ENCODE assay signal across 8 mouse cellular contexts in the genomic region with DNA sequence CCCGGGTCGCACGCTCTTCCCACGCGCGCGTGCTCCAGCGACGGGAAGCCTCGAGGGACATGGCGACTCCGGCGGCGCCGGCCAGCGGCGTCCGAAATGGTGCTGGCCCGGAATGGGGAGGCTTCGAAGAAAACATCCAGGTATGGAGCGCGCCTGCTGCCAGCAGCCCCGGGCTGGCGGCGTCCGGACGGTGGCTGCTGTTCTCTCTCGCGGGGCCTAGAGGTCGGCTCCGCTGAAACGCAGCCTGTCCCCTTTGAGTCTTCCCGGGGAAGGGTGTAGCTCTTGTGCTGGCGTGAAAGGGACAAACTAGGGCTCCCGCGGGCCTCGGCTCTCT. TPM values are rescaled to one million over a fixed set of nuclear protein-coding genes. Genes with fewer than 3 reads are reported as not detected.
A peak's percentile ranks its signal among the peaks of the same experiment; 100 is the strongest.
DNase-seq lines count a peak whose midpoint lies in the region; ATAC-seq and TF ChIP-seq lines count a peak whose summit lies in the region.

No protein-coding gene starts in this region.

- H3K9ac ChIP-seq in liver, embryonic 11.5 days (ENCODE audit: low read depth, low read length): peak overlapping the region; percentile 92

- no peak for DNase-seq in cerebellum, adult 11 months
- DNase-seq in spleen, adult 2 months (ENCODE audit: low read depth in 1 of 2, low spot score in 2 of 2): no peak
- DNase-seq in spleen, adult 12 weeks (ENCODE audit: low spot score): no peak
- no peak for DNase-seq in liver, embryonic 11.5 days (ENCODE audit: low spot score)
- no peak for DNase-seq in gastrocnemius, adult 18-20 months (ENCODE audit: low spot score)
- DNase-seq in cerebellum, postnatal 14 days: no peak

- no peaks in the 10 kb centered on the region for H3K9me3 ChIP-seq in liver, embryonic 11.5 days (ENCODE audit: control insufficient read depth, low read length)

- H3K4me3 ChIP-seq in spleen, adult 2 months (ENCODE audit: extremely low read depth, insufficient read depth, insufficient read length): peak overlapping the region; percentile 96
- H3K4me3 ChIP-seq in liver, embryonic 11.5 days (ENCODE audit: low read depth, low read length): peak overlapping the region; percentile 95

- under 1% methylated on average over 37 of the region's 37 CpGs for WGBS in spleen, adult 2 months
- under 1% methylated on average over 37 of the region's 37 CpGs for WGBS in liver, embryonic 11.5 days

- H3K27ac ChIP-seq in spleen, adult 2 months (ENCODE audit: insufficient read depth, low read length): peak overlapping the region; percentile 79
- peak overlapping the region; percentile 69 for H3K27ac ChIP-seq in liver, embryonic 11.5 days (ENCODE audit: low read depth, low read length)

- ATAC-seq in cerebellum, adult (ENCODE audit: insufficient number of reproducible peaks, low FRiP score, low TSS enrichment): peak; percentile 38; the same call in 1 of the 2 replicates
- ATAC-seq in liver, embryonic 11.5 days (replicated peaks; ENCODE audit: low FRiP score): peak; percentile 44
- ATAC-seq in activated CD4-positive, CD25-positive, alpha-beta regulatory T cell, adult 4 months: no peak

- no peaks in the 10 kb centered on the region for H3K27me3 ChIP-seq in spleen, adult 2 months (ENCODE audit: control insufficient read depth, insufficient read depth, low read length)
- no peaks in the 10 kb centered on the region for H3K27me3 ChIP-seq in liver, embryonic 11.5 days (replicated peaks; ENCODE audit: control insufficient read depth, insufficient read depth, low read length)

- peaks cover 49% of the 10 kb centered on the region for H3K36me3 ChIP-seq in spleen, adult 2 months (ENCODE audit: control insufficient read depth, insufficient read depth, low read length)
- H3K36me3 ChIP-seq in liver, embryonic 11.5 days (ENCODE audit: control insufficient read depth, insufficient read depth, low read length): peaks cover 56% of the 10 kb centered on the region

- no peak for TF ChIP-seq CTCF in spleen, adult 2 months (IDR thresholded peaks at IDR 0.05; ENCODE audit: extremely low read depth, insufficient read depth, insufficient read length, insufficient replicate concordance)

- H3K4me2 ChIP-seq in liver, embryonic 11.5 days: peak overlapping the region; percentile 87

- H3K4me1 ChIP-seq in spleen, adult 2 months (ENCODE audit: control insufficient read depth, insufficient read depth, insufficient read length): peaks cover 7% of the 10 kb centered on the region; the same call in 1 of the 2 replicates
- peaks cover 19% of the 10 kb centered on the region for H3K4me1 ChIP-seq in liver, embryonic 11.5 days (replicated peaks; ENCODE audit: control insufficient read depth, insufficient read depth, low read length)

- no peak; the same call in 1 of the 2 replicates for TF ChIP-seq POLR2A in spleen, adult 2 months (IDR thresholded peaks at IDR 0.05; ENCODE audit: low read depth, low read length)

RNA-seq across cellular contexts. Expression of a gene that starts 0.3 kb away (rescaled TPM):
- 128 and 138 TPM in 2 replicates for polyA plus RNA-seq in spleen, adult 2 months (2012; rRNA removed)
- 65.6 and 76.7 TPM in 2 replicates for polyA plus RNA-seq in liver, embryonic 11.5 days (2014; fragmentation: Nextera tagmentation; extraction: Ambion mirVana)
- polyA plus RNA-seq in activated CD4-positive, CD25-positive, alpha-beta regulatory T cell, adult 4 months (2017; shearing (Covaris generic)): 10 to 100 TPM; 56.0 to 56.2 TPM
- total RNA-seq in gastrocnemius, adult 18-20 months (2021): 10 to 100 TPM; 46.7 to 60.1 TPM

RNA-seq across cellular contexts. Expression of a gene that starts 0.3 kb away (rescaled TPM):
- polyA plus RNA-seq in spleen, adult 2 months (2012; rRNA removed): 30.0 and 33.6 TPM in 2 replicates
- polyA plus RNA-seq in liver, embryonic 11.5 days (2014; fragmentation: Nextera tagmentation; extraction: Ambion mirVana): 89.3 and 90.4 TPM in 2 replicates
- polyA plus RNA-seq in activated CD4-positive, CD25-positive, alpha-beta regulatory T cell, adult 4 months (2017; shearing (Covaris generic)): 100 to 1,000 TPM in 1 of 2 experiments, 10 to 100 TPM in 1; 86.1 to 118 TPM
- 10 to 100 TPM; 15.0 to 15.1 TPM for total RNA-seq in gastrocnemius, adult 18-20 months (2021)

RNA-seq across cellular contexts. Expression of a gene that starts 5.2 kb away (rescaled TPM):
- polyA plus RNA-seq in spleen, adult 2 months (2012; rRNA removed): 0.82 and 0.89 TPM in 2 replicates
- polyA plus RNA-seq in liver, embryonic 11.5 days (2014; fragmentation: Nextera tagmentation; extraction: Ambion mirVana): 0.34 and 0.62 TPM in 2 replicates
- polyA plus RNA-seq in activated CD4-positive, CD25-positive, alpha-beta regulatory T cell, adult 4 months (2017; shearing (Covaris generic)): under 1 TPM in 1 of 2 experiments, not detected in 1; 0.42 TPM
- total RNA-seq in gastrocnemius, adult 18-20 months (2021): under 1 TPM; 0.14 to 0.21 TPM

RNA-seq across cellular contexts. Expression of a gene that starts 34.7 kb away (rescaled TPM):
- polyA plus RNA-seq in spleen, adult 2 months (2012; rRNA removed): 28.8 and 40.4 TPM in 2 replicates
- polyA plus RNA-seq in liver, embryonic 11.5 days (2014; fragmentation: Nextera tagmentation; extraction: Ambion mirVana): 26.4 and 29.3 TPM in 2 replicates
- polyA plus RNA-seq in activated CD4-positive, CD25-positive, alpha-beta regulatory T cell, adult 4 months (2017; shearing (Covaris generic)): 10 to 100 TPM; 22.5 to 24.1 TPM
- 10 to 100 TPM; 32.1 to 48.1 TPM for total RNA-seq in gastrocnemius, adult 18-20 months (2021)

RNA-seq across cellular contexts. Expression of a gene that starts 45.6 kb away (rescaled TPM):
- polyA plus RNA-seq in spleen, adult 2 months (2012; rRNA removed): 14.7 and 16.8 TPM in 2 replicates
- polyA plus RNA-seq in liver, embryonic 11.5 days (2014; fragmentation: Nextera tagmentation; extraction: Ambion mirVana): 56.4 and 62.8 TPM in 2 replicates
- polyA plus RNA-seq in activated CD4-positive, CD25-positive, alpha-beta regulatory T cell, adult 4 months (2017; shearing (Covaris generic)): 10 to 100 TPM; 21.3 to 29.8 TPM
- 1 to 10 TPM; 9.0 to 9.6 TPM for total RNA-seq in gastrocnemius, adult 18-20 months (2021)
